Mouse (Mus musculus) midbrain, embryonic 10.5 days (tissue): ENCODE data around the gene Gm44502. TPM values are rescaled to one million over a fixed set of nuclear protein-coding genes. Genes with fewer than 3 reads are reported as not detected.

Source experiments
- DNase-seq: peaks from one replicate; pipeline ENCODE4 v3.0.0-alpha.2; 2017; ENCODE audit warnings: low spot score
- H3K27ac ChIP-seq: fragments of 300-500 bp; sonication (generic); replicated peaks from 2 replicates; pipeline ENCODE4 v1.5.1; 2016; ENCODE audit warnings: mild to moderate bottlenecking
- H3K27me3 ChIP-seq: fragments of 300-500 bp; sonication (generic); 2 replicates; pipeline ENCODE4 v1.6.1; 2016; ENCODE audit warnings: low read depth, mild to moderate bottlenecking; ENCODE audit not compliant: poor library complexity, severe bottlenecking
- H3K36me3 ChIP-seq: fragments of 300-500 bp; sonication (generic); 2 replicates; pipeline ENCODE4 v1.6.1; 2016; ENCODE audit warnings: mild to moderate bottlenecking, moderate library complexity
- H3K4me1 ChIP-seq: fragments of 300-500 bp; sonication (generic); 2 replicates; pipeline ENCODE4 v1.6.1; 2016
- H3K4me3 ChIP-seq: fragments of 300-500 bp; sonication (generic); 2 replicates; pipeline ENCODE4 v1.5.1; 2016; ENCODE audit warnings: mild to moderate bottlenecking, moderate library complexity
- H3K9me3 ChIP-seq: fragments of 300-500 bp; sonication (generic); replicated peaks from 2 replicates; pipeline ENCODE4 v1.6.1; 2016; ENCODE audit warnings: mild to moderate bottlenecking
- WGBS: fragments of 180-500 bp; shearing (Covaris S2); methylation state at CpG from one replicate; pipeline ENCODE4 v1.1.7; 2016; 5-methylcytosine and 5-hydroxymethylcytosine counted together
- polyA plus RNA-seq: library from polyadenylated mRNA; unstranded; fragments of >200 nt; fragmentation: Nextera tagmentation; extraction: Ambion mirVana; gene quantifications from 2 replicates; pipeline ENCODE4 v1.2.1, GENCODE M21; 2016

Gm44502 gene
- polyA plus RNA-seq, 1 experiment from 2014 or later = not detected

DNA sequence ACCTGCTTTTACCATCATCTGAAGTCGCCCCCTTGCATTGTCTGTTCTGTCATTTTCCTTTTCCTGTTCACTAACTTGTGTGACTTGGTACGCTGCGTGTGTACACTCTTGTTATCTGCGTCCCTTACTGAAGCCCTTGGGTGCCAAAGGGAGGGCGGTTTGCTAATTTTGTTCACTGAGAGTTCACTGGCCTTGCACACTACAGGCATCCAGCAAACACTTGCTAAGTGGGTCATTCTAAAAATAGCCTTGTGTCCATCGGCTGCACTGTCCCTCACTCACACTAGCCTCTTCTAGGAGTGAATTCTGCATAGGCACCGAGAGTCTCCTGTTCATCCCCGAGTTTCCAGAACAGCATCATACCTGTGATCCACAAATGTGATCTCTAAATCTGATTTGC, 14.2 kb downstream of the Gm44502 start:
- Histone ChIP-seq H3K27me3 (no peaks in the 10 kb centered on the region), H3K9me3 (peaks cover 2% of the 10 kb centered on the region; the same call in 1 of the 2 replicates), H3K36me3 (peaks cover 36% of the 10 kb centered on the region), H3K4me3 (no peak overlapping the region), H3K27ac (no peak overlapping the region), H3K4me1 (no peaks in the 10 kb centered on the region)
- no peak for DNase-seq
- 90% methylated on average over 8 of the region's 8 CpGs for WGBS

DNA sequence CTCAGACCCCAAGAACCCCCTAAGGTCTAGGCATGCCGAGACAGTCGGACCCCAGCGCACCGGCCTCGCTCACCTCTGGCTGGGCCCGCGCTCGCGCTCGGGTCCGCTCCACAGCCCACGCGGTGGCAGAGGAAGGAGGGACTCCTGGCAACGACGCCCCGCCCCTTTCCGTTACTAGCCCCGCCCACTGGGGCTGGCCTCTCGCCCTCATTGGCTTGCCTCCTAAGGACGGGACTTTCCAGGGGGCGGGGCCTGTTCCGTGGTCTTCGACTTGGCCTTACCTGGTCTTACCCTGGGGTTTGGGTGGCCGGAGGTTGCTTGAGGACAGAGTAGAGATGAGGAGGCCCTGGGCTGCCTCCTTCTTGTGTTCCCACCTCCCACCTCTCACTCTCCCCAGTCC, 19.4 kb downstream of the Gm44502 start, which contains the start of gene Syce3:
TSS of gene Syce3 (minus strand) at position 386 of the 400 bp plus-strand sequence.
- DNase-seq = no peak
- Histone ChIP-seq H3K4me1 (no peaks in the 10 kb centered on the region), H3K9me3 (peaks cover 22% of the 10 kb centered on the region; the same call in 1 of the 2 replicates), H3K4me3 (no peak within 1 kb of the TSS), H3K36me3 (no peaks in the 10 kb centered on the region), H3K27ac (no peak within 1 kb of the TSS), H3K27me3 (no peaks in the 10 kb centered on the region)
- 86% methylated on average over 24 of the region's 24 CpGs for WGBS

DNA sequence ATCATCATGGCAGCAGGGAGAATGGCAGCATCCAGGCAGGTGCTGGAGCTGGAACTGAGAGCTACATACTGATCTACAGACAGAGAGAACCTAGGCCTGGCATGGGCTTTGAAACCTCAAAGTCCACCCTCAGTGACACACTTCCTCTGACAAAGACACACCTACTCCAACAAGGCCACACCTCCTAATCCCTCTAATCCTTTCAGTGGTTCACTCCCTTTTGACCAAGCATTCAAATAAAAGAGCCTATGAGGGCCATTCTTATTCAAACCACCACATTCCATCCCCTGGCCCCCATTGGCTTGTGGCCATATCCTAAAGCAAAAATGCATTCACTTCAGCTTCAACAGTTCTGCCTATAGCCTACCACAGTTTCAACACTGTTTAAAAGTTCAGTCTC, 22.8 kb downstream of the Gm44502 start:
- Histone ChIP-seq H3K27me3 (no peaks in the 10 kb centered on the region), H3K4me3 (no peak overlapping the region), H3K9me3 (peaks cover 22% of the 10 kb centered on the region; the same call in 1 of the 2 replicates), H3K36me3 (no peaks in the 10 kb centered on the region), H3K4me1 (no peaks in the 10 kb centered on the region), H3K27ac (no peak overlapping the region)
- DNase-seq = no peak

DNA sequence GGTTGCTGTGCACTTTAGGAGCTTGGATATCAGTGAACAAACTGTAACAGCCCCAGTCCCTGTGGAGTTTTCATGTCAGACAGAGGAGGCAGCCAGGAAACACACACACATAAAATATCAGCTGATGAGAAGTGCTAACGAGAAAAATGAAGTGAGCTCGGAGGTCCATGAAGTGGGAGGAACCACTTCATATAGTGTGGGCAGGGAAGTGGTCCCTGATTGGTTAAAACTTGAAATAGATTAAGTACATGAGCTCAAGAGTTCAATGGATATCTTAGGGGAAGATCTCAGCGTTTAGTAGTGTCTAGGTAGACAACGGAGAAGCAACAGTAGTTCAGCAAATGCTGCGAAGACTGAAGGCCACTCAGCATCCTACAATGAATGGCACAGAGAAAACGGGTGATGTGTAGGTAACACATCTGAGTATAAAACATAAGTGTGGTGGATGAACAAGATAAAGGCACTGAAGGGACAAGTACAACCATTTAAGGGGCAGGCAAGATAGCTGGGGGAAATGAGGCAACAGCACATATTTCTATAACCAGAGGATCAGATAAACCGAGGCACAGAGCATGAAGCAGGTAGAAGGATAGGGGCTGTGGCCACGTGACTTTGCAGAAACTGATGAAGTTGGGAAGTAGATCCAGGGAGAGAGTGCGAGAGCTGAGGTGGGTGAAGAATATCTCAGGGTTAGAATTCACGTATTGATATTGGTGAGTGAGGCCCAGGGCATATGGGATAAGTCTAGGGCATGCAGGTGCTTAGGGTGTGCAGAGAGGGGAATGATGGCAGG, 24.5 kb downstream of the Gm44502 start:
- Histone ChIP-seq H3K27me3 (no peaks in the 10 kb centered on the region), H3K4me1 (no peaks in the 10 kb centered on the region), H3K4me3 (no peak overlapping the region), H3K36me3 (no peaks in the 10 kb centered on the region), H3K9me3 (peaks cover 17% of the 10 kb centered on the region; the same call in 1 of the 2 replicates), H3K27ac (no peak overlapping the region)
- no peak for DNase-seq
- WGBS = 87% methylated on average over 10 of the region's 10 CpGs

DNA sequence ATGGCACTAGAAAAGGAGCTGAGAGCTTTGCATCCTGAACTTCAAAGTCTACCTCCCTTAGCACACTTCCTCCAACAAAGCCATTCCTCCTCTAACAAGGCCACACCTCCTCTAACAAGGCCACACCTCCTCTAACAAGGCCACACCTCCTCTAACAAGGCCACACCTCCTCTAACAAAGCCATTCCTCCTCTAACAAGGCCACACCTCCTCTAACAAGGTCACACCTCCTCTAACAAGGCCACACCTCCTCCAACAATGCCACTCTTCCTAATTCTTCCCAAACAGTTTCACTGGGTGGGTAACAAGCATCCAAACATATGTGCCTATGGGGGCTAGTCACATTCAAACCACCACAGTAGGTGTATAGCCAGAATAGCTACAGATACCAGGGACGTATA, 27.0 kb downstream of the Gm44502 start:
- Histone ChIP-seq H3K27ac (no peak overlapping the region), H3K27me3 (no peaks in the 10 kb centered on the region), H3K36me3 (no peaks in the 10 kb centered on the region), H3K9me3 (0 out of 2 replicates have a peak, but pooled peaks cover 5% of the 10 kb centered on the region), H3K4me3 (no peak overlapping the region), H3K4me1 (no peaks in the 10 kb centered on the region)
- WGBS = 77% methylated on average over 1 of the region's 1 CpGs
- no peak for DNase-seq

DNA sequence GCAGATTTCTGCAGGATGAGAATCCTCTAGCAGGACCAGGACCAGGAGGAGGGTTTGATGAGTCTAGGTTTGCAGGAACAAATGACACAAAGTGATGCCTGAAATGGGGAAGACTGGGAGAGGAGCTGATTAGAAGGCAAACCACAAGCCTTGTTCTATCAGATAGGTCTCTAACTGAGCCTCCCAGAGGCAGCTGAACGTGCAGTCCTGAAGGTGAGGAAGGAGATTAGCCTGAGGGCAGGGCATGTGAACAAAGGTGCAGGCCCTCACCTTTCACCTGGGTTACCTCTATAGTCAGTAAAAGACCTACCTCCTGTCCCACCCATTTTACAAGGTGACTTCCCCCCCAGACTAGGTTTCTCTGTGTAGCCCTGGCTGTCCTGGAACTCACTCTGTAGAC, 29.8 kb downstream of the Gm44502 start:
- Histone ChIP-seq H3K4me3 (no peak overlapping the region), H3K27me3 (no peaks in the 10 kb centered on the region), H3K36me3 (no peaks in the 10 kb centered on the region), H3K27ac (no peak overlapping the region), H3K4me1 (no peaks in the 10 kb centered on the region), H3K9me3 (no peaks in the 10 kb centered on the region)
- no peak for DNase-seq
- 60% methylated on average over 1 of the region's 1 CpGs for WGBS

DNA sequence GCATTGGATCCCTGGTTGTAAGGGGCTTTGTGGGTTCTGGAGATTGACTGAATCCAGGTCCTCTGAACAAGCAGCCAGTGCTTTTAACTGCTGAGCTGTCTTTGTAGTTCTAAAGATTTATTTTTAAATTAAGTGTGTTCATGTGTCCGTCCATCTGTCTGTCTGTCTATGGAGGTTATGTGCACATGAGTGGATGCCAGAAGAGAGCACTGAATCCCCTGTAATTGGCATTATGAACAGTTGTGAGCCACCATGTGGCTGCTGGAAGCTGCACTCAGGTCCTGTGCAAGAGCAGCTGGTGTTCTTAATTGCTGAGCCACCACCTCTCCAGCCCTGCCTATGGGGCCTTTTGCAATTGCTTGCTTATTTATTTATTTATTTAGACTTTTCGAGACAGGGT, 31.4 kb downstream of the Gm44502 start:
- 79% methylated on average over 2 of the region's 2 CpGs for WGBS
- H3K36me3 ChIP-seq = no peaks in the 10 kb centered on the region
- H3K27ac ChIP-seq = no peak overlapping the region
- no peak for DNase-seq
- no peaks in the 10 kb centered on the region for H3K27me3 ChIP-seq
- H3K4me1 ChIP-seq = 0 out of 2 replicates have a peak, but pooled peaks cover 3% of the 10 kb centered on the region
- no peaks in the 10 kb centered on the region for H3K9me3 ChIP-seq
- no peak overlapping the region for H3K4me3 ChIP-seq

DNA sequence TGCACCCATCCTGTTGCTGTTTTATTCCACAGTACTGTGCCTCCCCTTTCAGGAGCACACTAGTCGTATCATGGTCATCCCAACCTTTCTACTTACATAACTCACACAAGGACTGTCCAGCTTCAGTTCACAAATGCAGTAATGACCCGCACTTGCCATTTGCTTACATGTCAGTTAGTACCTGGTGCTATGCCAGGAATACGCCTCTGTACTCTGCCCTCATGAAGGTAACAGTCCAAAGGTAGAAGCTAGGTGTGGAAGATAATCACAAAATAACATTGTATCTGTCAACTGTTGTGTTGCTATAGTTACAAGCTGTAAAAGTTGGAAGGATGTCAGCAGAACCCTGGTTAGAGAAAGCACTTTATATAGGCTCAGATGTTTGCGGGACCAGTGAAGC, 32.6 kb downstream of the Gm44502 start:
- no peaks in the 10 kb centered on the region for H3K9me3 ChIP-seq
- H3K4me3 ChIP-seq = no peak overlapping the region
- no peaks in the 10 kb centered on the region for H3K27me3 ChIP-seq
- DNase-seq = no peak
- no peaks in the 10 kb centered on the region for H3K36me3 ChIP-seq
- 88% methylated on average over 4 of the region's 4 CpGs for WGBS
- H3K4me1 ChIP-seq = 0 out of 2 replicates have a peak, but pooled peaks cover 3% of the 10 kb centered on the region
- H3K27ac ChIP-seq = no peak overlapping the region

DNA sequence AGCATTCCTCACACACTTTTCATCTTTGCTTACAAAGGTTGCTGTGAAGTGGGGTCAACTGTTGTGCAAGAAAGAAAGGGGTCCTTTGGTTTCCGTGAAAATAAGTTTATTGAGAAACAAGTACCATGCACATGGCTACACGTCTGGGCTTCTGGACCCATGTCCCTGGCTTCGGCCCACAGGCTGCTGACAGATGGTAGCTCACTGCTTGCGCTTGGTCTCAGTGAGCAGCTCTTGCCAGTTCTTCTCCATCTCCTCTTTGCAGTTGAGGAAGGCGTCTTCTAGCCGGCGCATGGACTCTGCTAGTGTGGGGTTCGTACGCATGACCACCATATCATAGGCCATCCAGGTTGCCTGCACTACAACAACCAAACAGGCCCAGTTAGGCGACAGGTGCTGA, 39.4 kb downstream of the Gm44502 start:
- Histone ChIP-seq H3K27ac (no peak overlapping the region), H3K4me1 (0 out of 2 replicates have a peak, but pooled peaks cover 3% of the 10 kb centered on the region), H3K4me3 (no peak overlapping the region), H3K36me3 (no peaks in the 10 kb centered on the region), H3K9me3 (no peaks in the 10 kb centered on the region), H3K27me3 (peaks cover 17% of the 10 kb centered on the region; the same call in 1 of the 2 replicates)
- DNase-seq = no peak
- WGBS = 91% methylated on average over 10 of the region's 10 CpGs

DNA sequence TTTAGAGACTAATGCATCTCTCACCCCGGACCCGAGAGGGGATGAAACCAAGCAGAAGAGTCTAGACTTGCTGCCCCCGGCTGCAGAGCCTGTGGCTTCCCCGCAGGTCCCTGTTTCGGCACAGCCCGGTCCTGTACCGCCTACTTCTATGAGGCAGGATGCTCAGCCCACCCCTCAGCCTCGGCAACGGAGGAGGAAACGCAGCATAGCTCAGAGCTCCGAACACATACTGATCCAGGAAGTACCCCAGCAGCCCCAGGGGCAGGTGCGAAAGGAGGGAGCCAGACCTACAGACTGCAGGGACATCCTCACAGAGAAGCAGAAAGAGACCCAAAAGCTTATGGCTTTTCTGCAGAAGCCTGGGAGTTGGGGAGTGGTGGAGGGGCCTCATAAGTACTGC, 42.4 kb downstream of the Gm44502 start:
- Histone ChIP-seq H3K36me3 (no peaks in the 10 kb centered on the region), H3K4me3 (no peak overlapping the region), H3K4me1 (no peaks in the 10 kb centered on the region), H3K27ac (no peak overlapping the region), H3K27me3 (peaks cover 21% of the 10 kb centered on the region; the same call in 1 of the 2 replicates), H3K9me3 (no peaks in the 10 kb centered on the region)
- DNase-seq = no peak
- 49% methylated on average over 12 of the region's 12 CpGs for WGBS

DNA sequence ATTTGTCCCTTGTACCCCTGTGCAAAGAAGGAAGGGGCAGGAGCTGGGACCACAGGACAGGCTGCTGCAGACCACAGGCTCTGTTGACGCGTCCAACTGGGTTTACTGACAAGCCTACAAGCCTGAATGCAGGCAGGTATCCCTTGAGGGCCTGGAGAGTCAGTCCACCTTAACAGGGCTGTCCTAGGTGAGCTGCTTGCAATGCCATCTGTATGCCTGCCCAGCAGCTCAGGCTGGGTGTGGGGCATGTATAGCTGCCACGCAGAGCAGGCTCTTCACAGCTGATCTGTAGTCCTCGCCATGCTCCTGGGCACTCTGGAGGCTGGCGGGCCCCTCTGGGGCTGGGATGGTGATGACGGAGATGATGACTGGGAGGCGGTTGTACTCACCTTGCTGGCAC, 44.9 kb downstream of the Gm44502 start, which contains the start of gene Klhdc7b:
TSS of gene Klhdc7b (plus strand) at position 301 of the 400 bp plus-strand sequence.
- DNase-seq = no peak
- H3K27ac ChIP-seq = no peak within 1 kb of the TSS

DNA sequence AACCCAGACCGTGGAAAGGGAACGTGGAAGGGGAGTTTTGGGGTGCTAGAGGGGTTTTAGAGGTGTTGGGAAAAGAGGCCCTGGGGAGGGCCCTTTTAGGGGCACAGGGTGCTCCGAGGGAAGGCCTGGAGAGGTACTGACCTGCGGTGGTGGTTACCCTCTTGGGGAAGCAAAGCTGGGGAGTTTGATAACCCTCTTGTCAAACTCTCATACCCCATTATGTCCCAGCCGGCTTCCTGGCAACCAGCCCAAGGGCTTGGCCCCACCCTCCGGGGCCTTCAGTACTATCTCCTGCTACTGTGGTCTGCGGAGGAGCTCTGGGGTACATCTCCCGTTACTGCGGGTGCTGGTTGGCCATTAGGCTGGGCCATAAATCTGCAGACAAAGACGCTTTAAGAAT, 50.1 kb downstream of the Gm44502 start:
- Histone ChIP-seq H3K36me3 (no peaks in the 10 kb centered on the region), H3K4me1 (peaks cover 30% of the 10 kb centered on the region), H3K27ac (peak overlapping the region; percentile 10; the same call in 1 of the 2 replicates), H3K9me3 (no peaks in the 10 kb centered on the region), H3K4me3 (peak overlapping the region; percentile 56), H3K27me3 (peaks cover 79% of the 10 kb centered on the region)
- WGBS = 17% methylated on average over 10 of the region's 10 CpGs
- DNase-seq = no peak

More for the DNA sequence above, 44.9 kb downstream of the Gm44502 start, which contains the start of gene Klhdc7b:
- Histone ChIP-seq H3K4me1 (peaks cover under 1% of the 10 kb centered on the region), H3K36me3 (no peaks in the 10 kb centered on the region), H3K27me3 (peaks cover 47% of the 10 kb centered on the region), H3K9me3 (no peaks in the 10 kb centered on the region), H3K4me3 (no peak within 1 kb of the TSS)
- WGBS = 86% methylated on average over 7 of the region's 7 CpGs

DNA sequence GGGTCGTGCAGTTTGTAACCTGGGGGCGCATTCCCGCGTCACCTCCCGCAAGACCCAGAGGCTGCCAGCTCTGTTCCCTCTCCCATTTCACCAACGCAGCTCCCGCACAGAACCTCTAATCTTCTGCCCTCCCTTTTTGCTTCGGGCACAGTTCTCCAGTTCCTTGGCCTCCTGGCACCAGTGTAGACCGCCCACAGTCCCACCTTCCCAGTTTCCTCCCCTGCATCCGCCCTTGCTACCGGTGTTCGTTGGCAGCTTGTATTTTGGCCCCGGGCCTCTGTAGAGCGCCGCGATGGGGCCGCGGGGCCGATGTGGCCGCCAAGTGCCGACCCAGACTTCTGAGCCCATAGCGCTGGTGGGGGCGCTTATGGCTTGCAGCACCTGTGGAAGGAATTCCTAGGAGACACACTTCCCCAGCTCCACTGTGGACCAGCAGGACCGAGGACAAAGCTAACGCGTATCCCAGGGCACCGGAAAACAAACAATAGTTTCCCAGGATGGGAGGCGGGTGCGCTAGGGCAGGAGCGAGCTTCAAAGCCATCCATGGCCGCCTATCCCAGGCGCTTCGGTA, 50.6 kb downstream of the Gm44502 start, which contains the start of gene Odf3b:
TSS of gene Odf3b (minus strand) at position 452 of the 571 bp plus-strand sequence.
- H3K27me3 ChIP-seq = peaks cover 79% of the 10 kb centered on the region
- no peaks in the 10 kb centered on the region for H3K9me3 ChIP-seq
- no peaks in the 10 kb centered on the region for H3K36me3 ChIP-seq
- H3K4me3 ChIP-seq = peak within 1 kb of the TSS; percentile 56
- H3K4me1 ChIP-seq = peaks cover 35% of the 10 kb centered on the region
- under 1% methylated on average over 33 of the region's 33 CpGs for WGBS
- peak within 1 kb of the TSS; percentile 10 for H3K27ac ChIP-seq
- peak; percentile 58 for DNase-seq
